Comparison of ENCODE assay signal across 7 mouse cellular contexts in genomic region chr5:33535145-33536010, GRCm38 (mm10).
DNase-seq lines count a peak whose midpoint lies in the region; ATAC-seq and TF ChIP-seq lines count a peak whose summit lies in the region.

No protein-coding gene starts in this region.

- H3K4me3 ChIP-seq in lung, embryonic 15.5 days = no peak overlapping the region
- H3K4me3 ChIP-seq in forebrain, embryonic 10.5 days = peak overlapping the region; percentile 22
- H3K4me3 ChIP-seq in limb, embryonic 14.5 days (replicated peaks; ENCODE audit: low read length) = 0 out of 2 replicates have a peak overlapping the region, but pooled peaks have one; percentile 8

- H3K4me2 ChIP-seq in lung, embryonic 15.5 days = peak overlapping the region; percentile 38
- no peak overlapping the region; the same call in 1 of the 2 replicates for H3K4me2 ChIP-seq in limb, embryonic 14.5 days (replicated peaks; ENCODE audit: low read depth, low read length, severe bottlenecking)

- TF ChIP-seq POLR2A in limb, embryonic 14.5 days (IDR thresholded peaks at IDR 0.05; ENCODE audit: borderline replicate concordance, extremely low read depth, insufficient read depth, insufficient read length) = no peak

- WGBS in lung, embryonic 15.5 days = 12% methylated on average over 21 of the region's 21 CpGs
- WGBS in forebrain, embryonic 10.5 days = 5% methylated on average over 21 of the region's 21 CpGs
- 8% methylated on average over 21 of the region's 21 CpGs for WGBS in limb, embryonic 14.5 days

- no peaks in the 10 kb centered on the region for H3K9me3 ChIP-seq in lung, embryonic 15.5 days
- H3K9me3 ChIP-seq in forebrain, embryonic 10.5 days = no peaks in the 10 kb centered on the region
- no peaks in the 10 kb centered on the region for H3K9me3 ChIP-seq in limb, embryonic 14.5 days (ENCODE audit: control insufficient read depth, low read length)

- no peak for ATAC-seq in lung, embryonic 15.5 days (ENCODE audit: borderline replicate concordance, extremely low read depth, low FRiP score, low TSS enrichment)
- ATAC-seq in limb, embryonic 14.5 days (ENCODE audit: low FRiP score, low read depth) = no peak

- DNase-seq in lung, postnatal 25 days (ENCODE audit: low spot score) = no peak
- peak; percentile 38 for DNase-seq in forebrain, embryonic 10.5 days (ENCODE audit: extremely low spot score, low spot score)
- no peak for DNase-seq in limb, embryonic 14.5 days (ENCODE audit: low spot score)
- peak; percentile 54 for DNase-seq in yolk sac, embryonic 10.5 days (ENCODE audit: low spot score)
- DNase-seq in left cerebral cortex, adult 8-10 months (ENCODE audit: low spot score in 2 of 2) = no peak
- no peak for DNase-seq in adrenal gland, postnatal 25 days

- peaks cover 10% of the 10 kb centered on the region; the same call in 1 of the 2 replicates for H3K4me1 ChIP-seq in lung, embryonic 15.5 days
- peaks cover 43% of the 10 kb centered on the region for H3K4me1 ChIP-seq in forebrain, embryonic 10.5 days
- peaks cover 5% of the 10 kb centered on the region; the same call in 1 of the 2 replicates for H3K4me1 ChIP-seq in limb, embryonic 14.5 days (ENCODE audit: control insufficient read depth, insufficient read depth, low read length)

- no peak overlapping the region for H3K9ac ChIP-seq in lung, embryonic 15.5 days
- no peak overlapping the region for H3K9ac ChIP-seq in limb, embryonic 14.5 days (ENCODE audit: low read depth, low read length, severe bottlenecking)

- no peak overlapping the region for H3K27ac ChIP-seq in lung, embryonic 15.5 days
- H3K27ac ChIP-seq in forebrain, embryonic 10.5 days = peak overlapping the region; percentile 58
- no peak overlapping the region for H3K27ac ChIP-seq in limb, embryonic 14.5 days (replicated peaks; ENCODE audit: low read depth, low read length)

- H3K36me3 ChIP-seq in lung, embryonic 15.5 days = no peaks in the 10 kb centered on the region
- H3K36me3 ChIP-seq in forebrain, embryonic 10.5 days (replicated peaks) = no peaks in the 10 kb centered on the region
- no peaks in the 10 kb centered on the region for H3K36me3 ChIP-seq in limb, embryonic 14.5 days (ENCODE audit: control insufficient read depth, insufficient read depth, low read length)

- peaks cover 36% of the 10 kb centered on the region for H3K27me3 ChIP-seq in lung, embryonic 15.5 days
- H3K27me3 ChIP-seq in forebrain, embryonic 10.5 days (ENCODE audit: poor library complexity, severe bottlenecking) = peaks cover 100% of the 10 kb centered on the region
- peaks cover 69% of the 10 kb centered on the region for H3K27me3 ChIP-seq in limb, embryonic 14.5 days (ENCODE audit: control insufficient read depth, insufficient read depth, low read length)

Comparison
In these comparisons a context has a peak if more than half of its experiments do, and no peak if none do; other contexts are left out.
1. DNase-seq: peak in forebrain, embryonic 10.5 days (single experiment) and yolk sac, embryonic 10.5 days (single experiment); none in lung, postnatal 25 days (single experiment), limb, embryonic 14.5 days (single experiment), left cerebral cortex, adult 8-10 months (0 of 2) and adrenal gland, postnatal 25 days (single experiment).